Mouse (Mus musculus) hindbrain, embryonic 15.5 days (tissue): ENCODE measurements around the gene Sulf2. TPM values are rescaled to one million over a fixed set of nuclear protein-coding genes. Genes with fewer than 3 reads are reported as not detected.

Source experiments
- ATAC-seq: fragments of 200-750 bp; cut with Nextera tagmentation; 2 replicates; pipeline ENCODE4 v1.8.0; 2017; ENCODE audit warnings: low read depth, moderate number of reproducible peaks, moderate TSS enrichment; ENCODE audit not compliant: low FRiP score
- H3K27ac ChIP-seq: fragments of 300-500 bp; sonication (generic); replicated peaks from 2 replicates; pipeline ENCODE4 v1.5.1; 2015; ENCODE audit warnings: mild to moderate bottlenecking, inconsistent platforms
- H3K27me3 ChIP-seq: fragments of 300-500 bp; sonication (generic); 2 replicates; pipeline ENCODE4 v1.6.1; 2015; ENCODE audit warnings: control low read depth, inconsistent platforms
- H3K36me3 ChIP-seq: fragments of 300-500 bp; sonication (generic); 2 replicates; pipeline ENCODE4 v1.6.1; 2015; ENCODE audit warnings: control low read depth, inconsistent platforms
- H3K4me1 ChIP-seq: fragments of 300-500 bp; sonication (generic); replicated peaks from 2 replicates; pipeline ENCODE4 v1.6.1; 2015; ENCODE audit warnings: control low read depth, inconsistent platforms
- H3K4me2 ChIP-seq: fragments of 300-500 bp; sonication (generic); 2 replicates; pipeline ENCODE4 v1.6.1; 2015; ENCODE audit warnings: moderate library complexity, mild to moderate bottlenecking, inconsistent platforms
- H3K4me3 ChIP-seq: fragments of 300-500 bp; sonication (generic); 2 replicates; pipeline ENCODE4 v1.5.1; 2015; ENCODE audit warnings: mild to moderate bottlenecking, inconsistent platforms
- H3K9ac ChIP-seq: fragments of 300-500 bp; sonication (generic); 2 replicates; pipeline ENCODE4 v1.6.1; 2015; ENCODE audit warnings: inconsistent platforms
- H3K9me3 ChIP-seq: fragments of 300-500 bp; sonication (generic); 2 replicates; pipeline ENCODE4 v1.6.1; 2016; ENCODE audit warnings: control low read depth, inconsistent platforms
- WGBS: fragments of 180-500 bp; shearing (Covaris S2); methylation state at CpG from one replicate; pipeline ENCODE4 v1.1.7; 2015; 5-methylcytosine and 5-hydroxymethylcytosine counted together
- polyA plus RNA-seq: library from polyadenylated mRNA; unstranded; fragments of >200 nt; fragmentation: Nextera tagmentation; extraction: Ambion mirVana; gene quantifications from 2 replicates; pipeline ENCODE4 v1.2.1, GENCODE M21; 2015

Sulf2 gene
- polyA plus RNA-seq, 1 experiment from 2014 or later: 113 TPM

- ATAC-seq: no peak
- H3K9me3 ChIP-seq: no peaks in the 10 kb centered on the region
- WGBS: 86% methylated on average over 1 of the region's 1 CpGs
Observed at GRCm38 (mm10) chr2:166062008-166062407, 93.5 kb downstream of the Sulf2 start.

GRCm38 (mm10) chr2:166059684-166060423 lies 95.6 kb downstream of the Sulf2 start:
- Histone ChIP-seq H3K36me3 (peaks cover 50% of the 10 kb centered on the region), H3K4me2 (no peak overlapping the region), H3K27ac (no peak overlapping the region), H3K27me3 (no peaks in the 10 kb centered on the region), H3K9ac (no peak overlapping the region), H3K9me3 (no peaks in the 10 kb centered on the region), H3K4me3 (no peak overlapping the region), H3K4me1 (no peaks in the 10 kb centered on the region)
- WGBS: 81% methylated on average over 7 of the region's 7 CpGs
- ATAC-seq: no peak

More at GRCm38 (mm10) chr2:166062008-166062407, 93.5 kb downstream of the Sulf2 start:
- H3K27ac ChIP-seq: no peak overlapping the region
- H3K27me3 ChIP-seq: no peaks in the 10 kb centered on the region
- peaks cover 48% of the 10 kb centered on the region for H3K36me3 ChIP-seq
- no peaks in the 10 kb centered on the region for H3K4me1 ChIP-seq
- H3K4me2 ChIP-seq: no peak overlapping the region
- no peak overlapping the region for H3K9ac ChIP-seq
- no peak overlapping the region for H3K4me3 ChIP-seq

- ATAC-seq: no peak
- H3K27ac ChIP-seq: no peak overlapping the region
- no peaks in the 10 kb centered on the region for H3K4me1 ChIP-seq
- H3K9me3 ChIP-seq: no peaks in the 10 kb centered on the region
- no peak overlapping the region for H3K4me2 ChIP-seq
- no peak overlapping the region for H3K9ac ChIP-seq
- H3K36me3 ChIP-seq: peaks cover 47% of the 10 kb centered on the region
- H3K27me3 ChIP-seq: no peaks in the 10 kb centered on the region
- no peak overlapping the region for H3K4me3 ChIP-seq
- 93% methylated on average over 14 of the region's 14 CpGs for WGBS
Observed at GRCm38 (mm10) chr2:166054002-166054539, 101.4 kb downstream of the Sulf2 start.

- WGBS: 93% methylated on average over 7 of the region's 7 CpGs
- Histone ChIP-seq H3K27me3 (no peaks in the 10 kb centered on the region), H3K9ac (no peak overlapping the region), H3K9me3 (no peaks in the 10 kb centered on the region), H3K36me3 (peaks cover 47% of the 10 kb centered on the region), H3K4me3 (no peak overlapping the region), H3K4me2 (no peak overlapping the region), H3K4me1 (no peaks in the 10 kb centered on the region), H3K27ac (no peak overlapping the region)
- ATAC-seq: no peak
Observed at GRCm38 (mm10) chr2:166051966-166052365, 103.5 kb downstream of the Sulf2 start.

- no peaks in the 10 kb centered on the region for H3K4me1 ChIP-seq
- H3K27me3 ChIP-seq: no peaks in the 10 kb centered on the region
- H3K9me3 ChIP-seq: no peaks in the 10 kb centered on the region
- WGBS: 93% methylated on average over 17 of the region's 17 CpGs
- H3K9ac ChIP-seq: no peak overlapping the region
- H3K36me3 ChIP-seq: peaks cover 46% of the 10 kb centered on the region
- H3K4me3 ChIP-seq: no peak overlapping the region
- no peak overlapping the region for H3K27ac ChIP-seq
- no peak overlapping the region for H3K4me2 ChIP-seq
- no peak for ATAC-seq
Observed at GRCm38 (mm10) chr2:166051421-166051820, 104.0 kb downstream of the Sulf2 start.

GRCm38 (mm10) chr2:166048852-166049251 lies 106.6 kb downstream of the Sulf2 start:
- Histone ChIP-seq H3K4me1 (peaks cover 11% of the 10 kb centered on the region; the same call in 1 of the 2 replicates), H3K27ac (no peak overlapping the region), H3K4me3 (no peak overlapping the region), H3K27me3 (no peaks in the 10 kb centered on the region), H3K36me3 (peaks cover 37% of the 10 kb centered on the region), H3K9me3 (no peaks in the 10 kb centered on the region), H3K4me2 (no peak overlapping the region), H3K9ac (no peak overlapping the region)
- no peak for ATAC-seq
- WGBS: 90% methylated on average over 7 of the region's 7 CpGs

GRCm38 (mm10) chr2:166047931-166048330 lies 107.5 kb downstream of the Sulf2 start:
- H3K27ac ChIP-seq: no peak overlapping the region
- peaks cover 34% of the 10 kb centered on the region for H3K36me3 ChIP-seq
- no peak overlapping the region for H3K9ac ChIP-seq
- no peak overlapping the region for H3K4me3 ChIP-seq
- peaks cover 11% of the 10 kb centered on the region; the same call in 1 of the 2 replicates for H3K4me1 ChIP-seq
- no peaks in the 10 kb centered on the region for H3K27me3 ChIP-seq
- H3K4me2 ChIP-seq: no peak overlapping the region
- no peak for ATAC-seq
- 100% methylated on average over 4 of the region's 4 CpGs for WGBS
- no peaks in the 10 kb centered on the region for H3K9me3 ChIP-seq

GRCm38 (mm10) chr2:166045549-166046501 lies 109.6 kb downstream of the Sulf2 start:
- ATAC-seq: no peak
- Histone ChIP-seq H3K4me3 (no peak overlapping the region), H3K4me1 (peaks cover 16% of the 10 kb centered on the region; the same call in 1 of the 2 replicates), H3K36me3 (peaks cover 23% of the 10 kb centered on the region), H3K9me3 (no peaks in the 10 kb centered on the region), H3K27me3 (no peaks in the 10 kb centered on the region), H3K4me2 (no peak overlapping the region), H3K27ac (no peak overlapping the region), H3K9ac (no peak overlapping the region)
- WGBS: 70% methylated on average over 10 of the region's 10 CpGs

GRCm38 (mm10) chr2:166045006-166045405 lies 110.5 kb downstream of the Sulf2 start:
- Histone ChIP-seq H3K9ac (no peak overlapping the region), H3K4me2 (no peak overlapping the region), H3K9me3 (no peaks in the 10 kb centered on the region), H3K4me1 (peaks cover 16% of the 10 kb centered on the region; the same call in 1 of the 2 replicates), H3K27ac (no peak overlapping the region), H3K36me3 (peaks cover 20% of the 10 kb centered on the region), H3K27me3 (no peaks in the 10 kb centered on the region), H3K4me3 (no peak overlapping the region)
- ATAC-seq: no peak
- 77% methylated on average over 2 of the region's 2 CpGs for WGBS

GRCm38 (mm10) chr2:166042542-166042941 lies 112.9 kb downstream of the Sulf2 start:
- 93% methylated on average over 1 of the region's 1 CpGs for WGBS
- Histone ChIP-seq H3K9ac (no peak overlapping the region), H3K9me3 (no peaks in the 10 kb centered on the region), H3K4me2 (no peak overlapping the region), H3K36me3 (peaks cover 1% of the 10 kb centered on the region; the same call in 1 of the 2 replicates), H3K27ac (no peak overlapping the region), H3K27me3 (no peaks in the 10 kb centered on the region), H3K4me3 (no peak overlapping the region), H3K4me1 (peaks cover 16% of the 10 kb centered on the region; the same call in 1 of the 2 replicates)
- no peak for ATAC-seq

- no peak overlapping the region for H3K9ac ChIP-seq
- H3K36me3 ChIP-seq: peaks cover 3% of the 10 kb centered on the region; the same call in 1 of the 2 replicates
- H3K27ac ChIP-seq: no peak overlapping the region
- 0 out of 2 replicates have a peak, but pooled peaks cover 5% of the 10 kb centered on the region for H3K4me1 ChIP-seq
- H3K27me3 ChIP-seq: no peaks in the 10 kb centered on the region
- H3K4me2 ChIP-seq: no peak overlapping the region
- no peak for ATAC-seq
- H3K9me3 ChIP-seq: no peaks in the 10 kb centered on the region
- H3K4me3 ChIP-seq: no peak overlapping the region
- 91% methylated on average over 4 of the region's 4 CpGs for WGBS
Observed at GRCm38 (mm10) chr2:166039681-166040080, 115.8 kb downstream of the Sulf2 start.
